Mouse (Mus musculus): ENCODE data around the gene Srxn1.

Gene Srxn1

DNA sequence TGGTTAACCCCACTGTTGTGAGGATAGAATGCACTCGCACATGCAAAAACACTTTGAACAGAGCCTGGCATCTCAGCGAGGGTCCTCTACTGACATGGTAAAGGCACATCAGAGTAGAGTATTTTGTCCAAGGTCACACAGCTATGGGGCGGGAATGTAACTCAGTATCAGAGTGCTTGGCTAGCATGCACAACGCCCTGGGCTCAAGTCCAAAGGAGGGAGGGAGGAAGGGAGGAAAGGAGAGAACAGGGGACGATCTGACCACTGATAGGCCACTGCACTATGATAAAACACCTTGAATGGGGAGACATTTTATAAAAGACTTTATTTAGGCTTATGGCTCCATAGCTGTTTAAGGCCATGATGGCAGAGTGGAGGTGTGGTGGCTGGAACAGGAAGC lies 15.7 kb upstream of the Srxn1 start:
- DNase-seq (ENCODE audit: low read depth, low spot score) = no peak

GRCm38 (mm10) chr2:152090486-152090885 lies 14.8 kb upstream of the Srxn1 start:
- DNase-seq (ENCODE audit: low read depth, low spot score) = no peak

GRCm38 (mm10) chr2:152091342-152092056 lies 13.8 kb upstream of the Srxn1 start:
- DNase-seq (ENCODE audit: low read depth, low spot score) = peak; percentile 42

- DNase-seq (ENCODE audit: low read depth, low spot score) = peak; percentile 40
Observed at GRCm38 (mm10) chr2:152092927-152093326, 12.4 kb upstream of the Srxn1 start.

- DNase-seq (ENCODE audit: low read depth, low spot score) = peak; percentile 93
Observed at GRCm38 (mm10) chr2:152093356-152093792, 11.9 kb upstream of the Srxn1 start.

GRCm38 (mm10) chr2:152094856-152095545 lies 10.3 kb upstream of the Srxn1 start:
- peak; percentile 96 for DNase-seq (ENCODE audit: low read depth, low spot score)

GRCm38 (mm10) chr2:152096922-152097321 lies 8.4 kb upstream of the Srxn1 start:
- DNase-seq (ENCODE audit: low read depth, low spot score) = no peak

DNA sequence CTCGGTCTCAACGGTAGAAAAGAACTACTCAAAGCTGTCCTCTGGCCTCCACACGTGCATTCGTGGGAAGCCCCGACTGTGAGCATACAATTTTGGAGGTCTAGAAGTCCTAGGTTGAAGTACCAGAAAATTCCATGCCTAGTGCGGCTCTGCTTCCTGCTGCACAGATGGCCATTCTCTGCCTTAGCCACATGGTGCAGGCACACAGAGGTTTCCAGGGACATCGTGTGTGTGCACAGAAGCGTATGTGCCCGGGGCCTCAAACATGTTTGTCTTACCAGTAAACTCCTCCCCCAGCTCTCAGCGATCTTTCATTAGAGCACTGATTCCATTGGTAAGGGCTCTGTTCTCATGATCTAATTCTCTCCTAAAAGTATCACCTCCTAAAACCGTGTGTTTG lies 7.4 kb upstream of the Srxn1 start:
- DNase-seq (ENCODE audit: low read depth, low spot score) = no peak

GRCm38 (mm10) chr2:152099538-152099937 lies 5.8 kb upstream of the Srxn1 start:
- DNase-seq (ENCODE audit: low read depth, low spot score) = peak; percentile 52

- no peak for DNase-seq (ENCODE audit: low read depth, low spot score)
Observed at GRCm38 (mm10) chr2:152101761-152102160, 3.6 kb upstream of the Srxn1 start.

DNA sequence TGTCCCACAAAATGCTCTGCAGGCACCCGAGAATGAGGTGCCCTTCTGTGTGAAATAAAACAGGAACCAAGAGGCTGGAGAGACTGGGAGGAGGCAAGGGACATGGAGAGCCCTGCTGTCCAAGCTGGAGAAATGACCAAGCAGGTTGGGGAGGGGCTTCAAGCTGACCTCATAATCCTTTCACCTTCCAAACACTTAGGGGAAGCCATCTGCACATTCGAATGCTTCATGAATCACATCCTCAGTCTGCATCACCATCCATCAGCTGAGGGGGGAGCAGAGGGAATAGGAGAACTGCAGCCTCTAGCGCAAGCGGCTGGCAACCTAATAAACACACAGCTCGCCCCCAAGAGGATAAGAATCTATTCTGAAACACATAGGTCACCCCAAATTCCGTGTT lies 2.9 kb upstream of the Srxn1 start:
- no peak for DNase-seq (ENCODE audit: low read depth, low spot score)

DNA sequence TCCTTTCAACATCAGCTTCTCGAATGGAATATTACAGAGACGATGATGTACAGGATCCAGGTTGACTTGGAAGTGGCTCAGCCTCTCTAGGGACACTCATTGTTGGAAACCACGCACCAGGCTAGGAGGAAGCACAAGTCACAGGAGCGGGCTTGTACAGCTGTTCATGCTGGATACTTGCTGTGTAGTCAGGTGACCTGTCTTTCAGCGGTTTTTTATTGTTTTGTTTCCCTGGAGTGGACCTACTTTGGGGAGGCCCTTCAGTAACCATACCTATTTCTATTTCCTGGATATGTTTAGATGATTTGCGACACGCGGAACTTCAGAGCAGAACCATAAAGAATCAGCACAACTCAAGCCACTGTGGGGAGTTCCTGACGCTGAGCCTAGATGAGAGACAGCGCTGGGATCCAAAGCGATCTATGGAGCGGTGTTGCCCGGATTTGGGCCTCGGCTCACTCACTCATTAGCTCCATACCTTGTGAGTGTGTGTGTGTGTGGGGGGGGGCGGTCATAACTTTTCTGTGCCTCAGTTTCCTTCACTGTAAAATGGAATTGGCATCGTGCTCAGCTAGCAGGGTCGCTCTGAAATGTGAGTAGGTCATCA lies 502 bp upstream of the Srxn1 start:
- DNase-seq (ENCODE audit: low read depth, low spot score) = no peak

DNA sequence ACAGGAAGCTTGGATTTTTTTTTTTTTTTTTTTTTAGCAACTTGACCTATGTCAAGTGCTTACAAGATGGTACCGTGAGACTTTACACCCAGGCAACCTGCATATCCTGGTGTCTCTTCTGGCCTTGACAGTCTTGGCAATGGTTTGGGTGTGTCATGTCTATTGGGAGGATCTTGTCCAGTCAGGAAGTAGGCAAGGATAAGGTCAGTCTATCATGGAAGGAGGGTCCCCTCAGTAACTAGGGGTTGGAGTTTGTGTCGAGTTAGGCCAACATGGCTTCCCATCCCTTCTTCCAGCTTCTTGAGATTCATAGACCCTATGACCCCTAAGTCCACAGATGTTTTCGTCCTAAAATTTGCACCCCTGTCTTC lies 894 bp downstream of the Srxn1 start:
- no peak for DNase-seq (ENCODE audit: low read depth, low spot score)

DNA sequence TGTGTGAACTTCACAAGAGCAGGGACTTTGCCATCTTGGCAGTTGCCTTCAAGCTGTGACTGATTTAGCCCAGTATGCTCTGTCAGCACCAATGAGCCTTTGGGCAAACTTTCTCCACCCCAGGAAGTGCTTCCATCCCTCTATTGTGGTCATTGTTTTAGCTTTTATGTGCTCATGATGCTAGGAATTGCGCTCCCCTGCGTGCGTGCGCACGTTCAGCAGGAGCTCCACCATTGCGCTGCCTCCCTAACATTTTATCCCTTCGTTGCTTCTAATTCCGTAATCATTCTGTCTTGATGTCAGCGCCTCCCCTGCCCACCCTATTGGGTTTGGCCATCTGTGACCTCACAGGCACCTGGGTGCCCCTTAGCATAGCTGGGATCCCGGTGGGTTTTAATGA lies 1.3 kb downstream of the Srxn1 start:
- DNase-seq (ENCODE audit: low read depth, low spot score) = peak; percentile 57

GRCm38 (mm10) chr2:152108702-152109101 lies 3.4 kb downstream of the Srxn1 start:
- DNase-seq (ENCODE audit: low read depth, low spot score) = no peak

DNA sequence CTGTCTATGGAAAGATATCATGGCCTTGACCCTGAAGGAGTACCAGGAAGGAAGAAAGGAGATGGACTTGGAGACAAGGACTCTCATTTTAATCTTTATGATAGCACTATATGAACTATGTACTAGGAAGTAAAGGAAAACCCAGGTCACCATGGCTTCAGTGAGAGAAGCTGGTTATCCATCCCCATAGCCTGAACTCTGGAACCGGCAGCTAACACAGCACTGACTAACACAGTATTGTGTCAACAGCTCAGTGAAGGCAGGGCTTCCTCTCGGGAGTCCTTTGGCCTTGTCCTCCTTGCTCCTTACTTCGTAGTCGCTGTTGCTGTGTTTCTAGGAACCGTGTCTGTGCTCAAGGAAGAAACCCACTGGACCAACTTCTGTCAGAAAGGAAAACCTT lies 4.1 kb downstream of the Srxn1 start:
- DNase-seq (ENCODE audit: low read depth, low spot score) = no peak

DNA sequence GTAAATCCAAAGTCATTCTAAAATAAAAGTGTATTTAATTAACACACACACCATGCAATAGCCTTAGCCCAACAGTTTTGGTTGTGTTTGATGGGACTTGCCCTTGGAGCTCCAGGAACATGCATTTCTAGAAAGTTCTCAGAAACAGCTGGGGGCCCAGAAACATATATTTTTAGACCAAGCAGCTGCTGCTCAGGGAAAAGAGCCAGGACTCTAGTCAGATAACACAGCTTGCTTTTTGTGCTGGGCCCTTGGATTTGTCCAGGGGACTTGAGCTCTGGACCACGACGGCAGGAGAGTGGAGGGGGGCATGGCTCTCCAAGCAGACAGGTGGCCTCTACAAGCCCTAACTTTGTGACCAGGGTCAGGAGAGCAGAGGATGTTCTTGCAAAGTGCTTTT lies 6.0 kb downstream of the Srxn1 start:
- DNase-seq (ENCODE audit: low read depth, low spot score) = no peak

- DNase-seq (ENCODE audit: low read depth, low spot score) = peak; percentile 96
Observed at GRCm38 (mm10) chr2:152111920-152112319, 6.6 kb downstream of the Srxn1 start.

- no peak for DNase-seq (ENCODE audit: low read depth, low spot score)
Observed at GRCm38 (mm10) chr2:152112490-152112889, 7.2 kb downstream of the Srxn1 start.

- DNase-seq (ENCODE audit: low read depth, low spot score) = no peak
Observed at GRCm38 (mm10) chr2:152112970-152113369, 7.7 kb downstream of the Srxn1 start.

DNA sequence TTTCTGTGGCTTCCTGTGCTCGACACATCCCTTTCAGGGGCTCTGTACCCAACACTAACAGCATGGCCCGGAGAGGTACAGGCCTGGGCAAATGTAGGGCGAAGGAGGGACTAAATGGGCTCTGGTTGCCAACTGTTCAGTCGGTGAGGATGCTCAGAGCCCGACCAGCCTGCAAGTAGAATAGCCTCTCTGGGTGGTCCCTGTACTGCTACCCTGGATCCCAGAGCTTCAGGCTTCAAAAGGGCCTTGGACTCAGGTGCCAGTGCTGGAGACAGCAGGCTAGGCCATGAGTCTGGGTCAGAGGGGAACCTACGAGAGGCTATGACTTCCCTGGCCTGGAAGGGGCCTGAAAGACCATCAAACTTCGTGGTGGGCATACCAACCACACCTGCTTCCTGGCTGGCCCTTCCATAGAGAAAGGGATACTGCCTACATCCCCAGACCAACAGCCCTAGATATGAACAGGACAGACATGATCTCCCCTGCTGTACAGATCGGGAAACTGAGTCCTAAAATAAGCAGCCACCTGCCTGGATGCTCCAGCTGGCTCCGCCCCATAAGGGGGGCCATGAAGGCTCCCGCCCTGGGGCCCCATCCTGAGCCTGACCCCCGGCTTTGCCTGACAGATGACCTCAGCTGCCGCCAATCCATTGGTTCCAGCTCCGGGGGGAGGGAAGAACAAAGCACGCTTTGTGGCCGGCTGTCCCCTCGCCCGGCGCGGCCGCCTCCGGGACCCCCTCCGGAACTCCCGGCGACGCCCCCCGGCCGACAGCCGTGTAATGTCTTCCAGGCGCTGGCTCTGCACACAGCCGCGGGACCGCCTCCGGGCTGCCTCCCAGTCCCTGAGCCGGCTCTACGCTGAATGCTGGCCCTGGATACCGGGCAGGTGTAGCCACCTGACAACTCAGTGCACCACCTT lies 9.0 kb downstream of the Srxn1 start:
- DNase-seq (ENCODE audit: low read depth, low spot score) = no peak

DNA sequence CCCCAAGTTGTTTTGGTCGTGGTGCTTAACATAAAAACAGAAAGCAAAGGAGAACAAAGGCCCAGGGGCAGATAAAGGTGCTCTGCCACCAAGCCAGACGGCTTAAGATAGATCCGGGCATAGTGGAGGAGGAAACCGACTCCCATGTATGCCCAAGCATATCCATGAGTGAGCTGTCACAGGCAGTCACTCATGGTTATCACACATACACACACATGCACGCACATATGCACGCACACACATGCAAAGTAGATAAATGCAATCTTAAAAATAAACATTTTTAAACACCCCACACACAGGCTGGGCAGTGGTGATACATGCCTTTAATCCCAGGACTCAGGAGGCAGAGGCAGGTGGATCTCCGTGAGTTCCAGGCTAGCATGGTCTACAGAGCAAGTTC lies 12.4 kb downstream of the Srxn1 start:
- DNase-seq (ENCODE audit: low read depth, low spot score) = no peak

All from ZHBTc4 (cell line).